Mouse (Mus musculus): ENCODE results near the gene Cox7a1.

Cox7a1 gene

GRCm38 (mm10) chr7:30220008-30220356, 36.0 kb downstream of the Cox7a1 start:
- DNase-seq (ENCODE audit: low read depth, low spot score) = no peak

GRCm38 (mm10) chr7:30221433-30221832, 37.5 kb downstream of the Cox7a1 start:
- DNase-seq (ENCODE audit: low read depth, low spot score) = no peak

GRCm38 (mm10) chr7:30222205-30222604, 38.3 kb downstream of the Cox7a1 start:
- no peak for DNase-seq (ENCODE audit: low read depth, low spot score)

DNA sequence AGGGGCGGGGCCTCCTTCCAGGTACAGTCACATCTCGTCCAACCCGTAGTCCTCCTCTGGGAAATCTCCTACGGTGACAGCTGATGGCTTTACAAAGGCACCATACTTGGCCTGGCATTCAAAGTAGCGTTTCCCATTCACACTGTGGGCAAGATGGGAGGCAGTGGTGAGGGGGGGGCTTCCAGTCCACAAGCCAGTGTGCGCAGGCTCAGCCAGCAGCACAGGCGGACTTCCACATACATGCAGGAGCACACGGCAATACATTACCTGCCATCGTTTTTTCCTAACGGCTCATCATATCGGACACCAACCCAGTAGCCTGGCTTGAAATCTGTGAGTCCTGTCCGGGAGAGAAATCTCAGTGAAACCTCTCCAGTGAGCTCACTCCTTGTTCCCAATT, 40.3 kb downstream of the Cox7a1 start:
- no peak for DNase-seq (ENCODE audit: low read depth, low spot score)

DNA sequence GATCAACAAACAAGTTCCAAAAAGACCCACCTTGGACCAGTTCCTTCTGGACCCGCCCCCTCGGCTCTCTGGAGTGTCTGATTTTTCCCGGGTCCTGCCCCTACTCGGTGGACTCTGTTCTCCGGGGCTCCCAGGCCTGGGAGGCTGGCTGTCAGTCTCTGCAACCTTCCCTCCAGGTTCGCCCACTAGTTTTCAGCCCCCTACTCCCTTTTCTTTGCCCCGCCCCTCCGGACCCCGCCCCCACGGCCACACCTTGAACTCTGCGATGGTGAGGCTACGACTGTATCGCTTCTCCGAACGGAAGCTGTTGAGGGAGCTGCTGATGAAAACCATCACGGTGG, 47.4 kb downstream of the Cox7a1 start:
- DNase-seq (ENCODE audit: low read depth, low spot score) = no peak

GRCm38 (mm10) chr7:30231669-30232454, 47.9 kb downstream of the Cox7a1 start, which contains the start of the genes Polr2i and Tbcb:
Gene Polr2i, plus strand, starts transcription at chr7:30231948.
Gene Tbcb, minus strand, starts transcription at chr7:30232272.
- peak; percentile 93 for DNase-seq (ENCODE audit: low read depth, low spot score)

DNA sequence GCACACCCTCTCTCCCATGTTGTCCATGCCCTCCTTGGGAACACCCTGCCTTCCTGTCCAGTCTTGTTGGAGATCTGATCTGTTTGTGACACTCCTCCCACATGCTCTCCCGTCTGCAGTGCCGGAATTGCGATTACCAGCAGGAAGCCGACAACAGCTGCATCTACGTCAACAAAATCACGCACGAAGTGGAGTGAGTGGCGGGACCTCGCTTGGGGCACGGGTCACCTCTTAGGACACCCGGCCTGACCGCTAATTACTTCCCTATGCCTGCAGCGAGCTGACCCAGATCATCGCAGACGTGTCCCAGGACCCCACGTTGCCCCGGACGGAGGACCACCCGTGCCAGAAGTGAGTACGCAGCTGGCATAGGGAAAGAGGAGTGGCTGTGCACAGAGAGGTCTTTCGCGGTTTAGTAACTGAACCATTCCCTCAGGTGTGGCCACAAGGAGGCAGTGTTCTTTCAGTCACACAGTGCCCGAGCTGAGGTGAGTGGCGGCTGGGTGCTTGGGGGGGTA, 48.7 kb downstream of the Cox7a1 start:
- DNase-seq (ENCODE audit: low read depth, low spot score) = peak; percentile 46

DNA sequence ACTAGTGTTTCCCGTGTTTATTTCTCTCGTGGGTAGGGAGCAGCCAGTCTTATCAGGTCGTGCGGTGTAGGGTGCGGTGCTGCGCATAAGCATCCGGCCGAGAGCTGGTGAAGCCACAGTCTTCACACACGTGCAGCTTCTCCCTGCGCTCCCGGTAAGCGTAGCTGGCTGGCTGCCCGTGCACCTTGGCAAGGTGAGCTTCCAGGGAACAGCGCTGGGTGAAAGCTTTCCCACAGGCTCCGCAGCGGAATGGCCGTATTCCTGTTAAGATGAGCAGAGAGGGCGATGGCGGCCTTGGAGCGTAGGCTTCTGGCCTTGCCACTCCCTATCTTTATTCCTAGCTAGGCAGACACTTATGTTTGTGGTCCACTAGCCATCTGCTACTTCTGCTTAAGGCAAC, 49.4 kb downstream of the Cox7a1 start:
- DNase-seq (ENCODE audit: low read depth, low spot score) = no peak

- no peak for DNase-seq (ENCODE audit: low read depth, low spot score)
These were observed 50.4 kb downstream of the Cox7a1 start for GRCm38 (mm10) chr7:30234276-30234858.

DNA sequence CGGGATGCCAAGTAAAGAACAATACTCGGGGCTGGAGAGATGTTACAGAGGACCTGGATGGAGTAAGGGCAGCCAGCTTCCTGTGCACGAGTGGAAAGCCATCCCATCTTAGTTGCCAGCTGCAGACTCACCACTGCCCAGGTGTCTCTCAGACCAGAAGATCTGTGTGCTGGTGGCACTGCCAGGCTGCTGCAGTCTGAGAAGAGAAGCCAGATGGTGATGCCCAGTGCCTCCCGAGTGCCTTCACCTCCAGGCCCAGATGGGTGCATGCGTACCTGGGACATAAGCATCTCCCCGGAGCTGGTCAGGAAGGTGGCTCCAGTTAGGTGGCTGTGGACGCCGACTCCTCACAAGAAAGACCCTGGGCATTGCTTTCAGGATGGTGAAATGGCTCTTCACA, 51.1 kb downstream of the Cox7a1 start:
- no peak for DNase-seq (ENCODE audit: low read depth, low spot score)

GRCm38 (mm10) chr7:30235625-30236024, 51.7 kb downstream of the Cox7a1 start, which contains the start of gene Ovol3:
Gene Ovol3, minus strand, starts transcription at chr7:30235725.
- no peak for DNase-seq (ENCODE audit: low read depth, low spot score)
